Mouse (Mus musculus) neutrophil, adult 5-6 weeks (primary cell): ENCODE measurements around the gene Id3. TPM values are rescaled to one million over a fixed set of nuclear protein-coding genes. Genes with fewer than 3 reads are reported as not detected.

Experiments
- total RNA-seq: library from RNA; stranded (forward); fragments of 200-1000 nt; gene quantifications from 2 replicates; pipeline ENCODE4 v1.2.3, GENCODE M21; 2017

The Id3 gene
- total RNA-seq, 1 experiment from 2014 or later = 25.4 TPM

Other genes starting within 250 kb of the Id3 start
- gene Cnr2, start 248.1 kb upstream of the Id3 start, total RNA-seq = 67.0 and 72.5 TPM in 2 replicates
- gene Fuca1, start 222.8 kb upstream of the Id3 start, total RNA-seq = 366 and 368 TPM in 2 replicates
- gene Hmgcl, start 197.0 kb upstream of the Id3 start, total RNA-seq = 97.1 and 111 TPM in 2 replicates
- gene Gale, start 179.8 kb upstream of the Id3 start, total RNA-seq = 8.0 and 10.3 TPM in 2 replicates
- 41.0 and 44.9 TPM in 2 replicates for gene Lypla2, start 170.9 kb upstream of the Id3 start, total RNA-seq
- 58.7 and 77.3 TPM in 2 replicates for gene Pithd1, start 156.2 kb upstream of the Id3 start, total RNA-seq
- gene Eloa, start 121.7 kb upstream of the Id3 start, total RNA-seq = 73.5 and 78.9 TPM in 2 replicates
- 333 and 414 TPM in 2 replicates for gene Rpl11, start 90.1 kb upstream of the Id3 start, total RNA-seq
- gene E2f2, start 28.9 kb downstream of the Id3 start, total RNA-seq = 42.0 and 46.9 TPM in 2 replicates
- gene Asap3, start 62.9 kb downstream of the Id3 start, total RNA-seq = 0.12 and 0.25 TPM in 2 replicates
- 1.2 and 1.6 TPM in 2 replicates for gene Tcea3, start 104.2 kb downstream of the Id3 start, total RNA-seq
- 11.1 and 13.4 TPM in 2 replicates for gene Zfp46, start 141.2 kb downstream of the Id3 start, total RNA-seq
- 158 and 175 TPM in 2 replicates for gene Hnrnpr, start 167.4 kb downstream of the Id3 start, total RNA-seq